Mouse (Mus musculus): ENCODE measurements at regions not wholly inside any gene's neighbourhood (a gene's known extent, or its start where the extent isn't known, plus 50 kb on each side); places are given as distances from the start of the nearest gene placed in this dataset.

DNA sequence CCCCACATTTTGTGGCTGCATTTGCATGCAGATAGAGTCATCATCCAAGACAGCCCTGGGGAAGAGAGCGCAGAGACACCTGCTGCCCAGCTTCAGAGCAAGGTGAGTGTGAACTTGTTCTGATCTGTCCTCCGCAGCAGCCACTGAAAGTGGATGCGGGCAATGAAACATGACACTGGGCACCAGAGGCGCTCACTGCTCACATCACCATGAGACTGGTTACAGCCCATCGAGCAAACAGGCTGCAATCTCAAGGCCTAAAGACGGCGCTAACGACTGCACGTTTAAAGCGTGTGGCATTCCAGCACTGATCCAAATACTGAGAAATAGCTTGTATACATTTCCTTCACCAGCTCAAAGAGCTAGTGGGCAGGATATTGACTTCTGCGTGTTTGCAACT lies 65.8 kb downstream of the Barhl2 start:
- Histone ChIP-seq H3K27ac (ENCODE audit: low read depth, low read length) (no peak overlapping the region), H3K4me3 (ENCODE audit: low read depth, low read length) (no peak overlapping the region), H3K9me3 (ENCODE audit: control insufficient read depth) (no peaks in the 10 kb centered on the region), H3K36me3 (ENCODE audit: control insufficient read depth, insufficient read depth) (no peaks in the 10 kb centered on the region), H3K27me3 (replicated peaks; ENCODE audit: control insufficient read depth, insufficient read depth, low read length) (no peaks in the 10 kb centered on the region), H3K4me1 (replicated peaks; ENCODE audit: control insufficient read depth, insufficient read depth, low read length) (no peaks in the 10 kb centered on the region), H3K9ac (ENCODE audit: low read depth, low read length) (no peak overlapping the region), H3K4me2 (replicated peaks; ENCODE audit: low read depth) (no peak overlapping the region)
- no peak for ATAC-seq
- no peak for TF ChIP-seq CTCF (IDR thresholded peaks at IDR 0.05; ENCODE audit: low read depth)
- 74% methylated on average over 11 of the region's 11 CpGs for WGBS

DNA sequence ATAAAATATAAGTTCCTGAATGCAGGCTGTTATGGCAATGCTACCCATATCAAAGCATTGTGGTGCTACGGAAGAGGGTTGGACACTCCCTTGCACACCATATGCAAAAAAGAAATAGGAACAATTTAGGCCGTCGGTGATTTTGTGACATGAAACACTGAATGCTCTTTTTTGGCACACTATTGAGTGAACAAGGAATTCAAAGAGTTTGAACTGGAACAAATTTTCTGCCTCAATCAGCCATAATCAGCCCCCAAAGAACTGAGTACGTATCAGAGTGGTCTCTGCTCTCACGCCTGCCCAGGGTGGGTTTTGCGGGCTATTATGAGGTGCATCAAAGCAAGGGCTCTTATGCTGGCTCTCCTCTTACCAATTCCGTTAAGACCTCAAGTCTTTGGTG lies 71.3 kb downstream of the Barhl2 start:
- no peaks in the 10 kb centered on the region for H3K9me3 ChIP-seq (ENCODE audit: control insufficient read depth)
- no peak overlapping the region for H3K27ac ChIP-seq (ENCODE audit: low read depth, low read length)
- H3K27me3 ChIP-seq (replicated peaks; ENCODE audit: control insufficient read depth, insufficient read depth, low read length): no peaks in the 10 kb centered on the region
- H3K4me2 ChIP-seq (replicated peaks; ENCODE audit: low read depth): no peak overlapping the region
- TF ChIP-seq CTCF (IDR thresholded peaks at IDR 0.05; ENCODE audit: low read depth): no peak
- no peak for ATAC-seq
- no peaks in the 10 kb centered on the region for H3K4me1 ChIP-seq (replicated peaks; ENCODE audit: control insufficient read depth, insufficient read depth, low read length)
- H3K9ac ChIP-seq (ENCODE audit: low read depth, low read length): no peak overlapping the region
- 88% methylated on average over 7 of the region's 7 CpGs for WGBS
- H3K4me3 ChIP-seq (ENCODE audit: low read depth, low read length): no peak overlapping the region
- H3K36me3 ChIP-seq (ENCODE audit: control insufficient read depth, insufficient read depth): no peaks in the 10 kb centered on the region

- no peak overlapping the region for H3K4me2 ChIP-seq (replicated peaks; ENCODE audit: low read depth)
- no peak for TF ChIP-seq CTCF (IDR thresholded peaks at IDR 0.05; ENCODE audit: low read depth)
- 68% methylated on average over 8 of the region's 8 CpGs for WGBS
- H3K36me3 ChIP-seq (ENCODE audit: control insufficient read depth, insufficient read depth): no peaks in the 10 kb centered on the region
- no peak overlapping the region for H3K9ac ChIP-seq (ENCODE audit: low read depth, low read length)
- no peaks in the 10 kb centered on the region for H3K4me1 ChIP-seq (replicated peaks; ENCODE audit: control insufficient read depth, insufficient read depth, low read length)
- H3K27ac ChIP-seq (ENCODE audit: low read depth, low read length): no peak overlapping the region
- no peak for ATAC-seq
- no peaks in the 10 kb centered on the region for H3K27me3 ChIP-seq (replicated peaks; ENCODE audit: control insufficient read depth, insufficient read depth, low read length)
- no peak overlapping the region for H3K4me3 ChIP-seq (ENCODE audit: low read depth, low read length)
- no peaks in the 10 kb centered on the region for H3K9me3 ChIP-seq (ENCODE audit: control insufficient read depth)
These were observed 72.1 kb downstream of the Barhl2 start for GRCm38 (mm10) chr5:106385838-106386237.

DNA sequence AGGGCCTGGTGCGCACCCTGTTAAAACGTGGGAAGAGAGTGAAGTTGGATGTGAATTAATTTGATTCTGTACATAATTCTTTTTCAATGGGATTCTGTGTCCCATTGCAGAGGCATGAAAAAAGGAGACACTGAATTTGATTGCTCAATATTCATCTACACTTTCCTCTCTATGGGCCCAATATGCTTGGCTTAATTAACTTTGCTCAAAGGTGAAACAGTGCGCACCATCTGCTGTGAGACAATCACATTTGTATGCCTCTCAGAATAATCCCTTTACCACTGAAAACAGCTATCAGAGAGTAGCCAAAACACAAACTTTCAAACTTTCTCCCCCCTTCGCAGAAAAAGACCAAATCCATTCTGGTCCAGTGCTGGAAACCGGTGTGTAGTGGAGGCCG lies 72.7 kb downstream of the Barhl2 start:
- TF ChIP-seq CTCF (IDR thresholded peaks at IDR 0.05; ENCODE audit: low read depth): no peak
- H3K4me1 ChIP-seq (replicated peaks; ENCODE audit: control insufficient read depth, insufficient read depth, low read length): no peaks in the 10 kb centered on the region
- no peak overlapping the region for H3K9ac ChIP-seq (ENCODE audit: low read depth, low read length)
- ATAC-seq: no peak
- H3K9me3 ChIP-seq (ENCODE audit: control insufficient read depth): no peaks in the 10 kb centered on the region
- no peaks in the 10 kb centered on the region for H3K27me3 ChIP-seq (replicated peaks; ENCODE audit: control insufficient read depth, insufficient read depth, low read length)
- H3K36me3 ChIP-seq (ENCODE audit: control insufficient read depth, insufficient read depth): no peaks in the 10 kb centered on the region
- H3K4me2 ChIP-seq (replicated peaks; ENCODE audit: low read depth): no peak overlapping the region
- H3K27ac ChIP-seq (ENCODE audit: low read depth, low read length): no peak overlapping the region
- no peak overlapping the region for H3K4me3 ChIP-seq (ENCODE audit: low read depth, low read length)
- 78% methylated on average over 6 of the region's 6 CpGs for WGBS

DNA sequence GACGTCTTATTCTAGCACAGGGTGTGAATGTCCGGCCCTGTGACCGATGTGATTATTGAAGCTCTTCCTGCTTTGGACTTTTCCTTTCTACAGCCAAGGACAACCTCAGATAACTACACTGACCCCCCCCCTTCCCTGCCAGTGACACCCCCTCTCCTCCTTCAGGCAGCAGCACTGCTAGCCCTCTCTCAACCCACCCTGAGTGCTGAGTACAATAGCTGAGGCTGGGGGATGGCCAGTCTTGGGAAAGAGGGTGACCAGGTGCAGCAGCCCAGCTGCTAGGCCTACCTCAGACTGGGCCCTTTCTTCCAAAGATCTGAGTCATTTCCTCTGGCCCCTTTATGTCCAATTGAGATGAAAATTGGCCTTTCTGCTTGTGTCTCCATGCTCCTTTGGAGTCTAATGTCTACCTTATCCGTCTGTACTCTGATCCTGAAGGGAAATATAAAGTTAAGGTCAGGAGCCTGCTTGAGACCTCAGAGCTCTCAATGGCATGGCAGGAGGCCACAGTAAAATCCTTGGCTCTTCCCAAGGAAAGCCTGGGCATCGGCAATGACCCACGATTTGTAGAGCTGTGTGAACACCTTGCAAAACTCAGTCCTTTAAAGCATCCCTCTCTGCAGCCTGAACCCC lies 73.7 kb downstream of the Barhl2 start:
- Histone ChIP-seq H3K4me1 (replicated peaks; ENCODE audit: control insufficient read depth, insufficient read depth, low read length) (no peaks in the 10 kb centered on the region), H3K9ac (ENCODE audit: low read depth, low read length) (no peak overlapping the region), H3K27me3 (replicated peaks; ENCODE audit: control insufficient read depth, insufficient read depth, low read length) (no peaks in the 10 kb centered on the region), H3K9me3 (ENCODE audit: control insufficient read depth) (no peaks in the 10 kb centered on the region), H3K36me3 (ENCODE audit: control insufficient read depth, insufficient read depth) (no peaks in the 10 kb centered on the region), H3K27ac (ENCODE audit: low read depth, low read length) (no peak overlapping the region), H3K4me3 (ENCODE audit: low read depth, low read length) (no peak overlapping the region), H3K4me2 (replicated peaks; ENCODE audit: low read depth) (no peak overlapping the region)
- ATAC-seq: no peak
- WGBS: 54% methylated on average over 6 of the region's 6 CpGs
- TF ChIP-seq CTCF (IDR thresholded peaks at IDR 0.05; ENCODE audit: low read depth): no peak

DNA sequence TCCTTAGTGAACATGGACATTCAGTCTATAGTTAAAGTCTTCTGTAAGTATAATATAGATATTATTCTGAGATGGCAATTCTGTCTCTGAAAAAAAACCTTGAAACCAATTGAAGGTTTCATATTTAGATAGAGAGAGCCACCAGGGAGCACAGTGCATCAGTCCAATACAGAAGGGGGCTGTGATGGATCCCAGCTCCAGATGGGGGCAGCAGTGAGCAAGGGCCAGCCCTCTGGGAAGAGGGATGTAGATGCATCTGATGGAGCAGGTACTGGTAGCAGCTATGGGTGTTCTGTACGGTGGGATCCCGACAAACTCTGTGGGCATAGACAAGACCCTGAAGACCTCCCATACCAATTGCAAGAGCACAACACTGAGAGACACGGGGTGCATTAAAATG lies 76.0 kb downstream of the Barhl2 start:
- Histone ChIP-seq H3K9ac (ENCODE audit: low read depth, low read length) (no peak overlapping the region), H3K9me3 (ENCODE audit: control insufficient read depth) (no peaks in the 10 kb centered on the region), H3K27me3 (replicated peaks; ENCODE audit: control insufficient read depth, insufficient read depth, low read length) (no peaks in the 10 kb centered on the region), H3K27ac (ENCODE audit: low read depth, low read length) (no peak overlapping the region), H3K4me1 (replicated peaks; ENCODE audit: control insufficient read depth, insufficient read depth, low read length) (no peaks in the 10 kb centered on the region), H3K4me3 (ENCODE audit: low read depth, low read length) (no peak overlapping the region), H3K4me2 (replicated peaks; ENCODE audit: low read depth) (no peak overlapping the region), H3K36me3 (ENCODE audit: control insufficient read depth, insufficient read depth) (no peaks in the 10 kb centered on the region)
- no peak for ATAC-seq
- peak; percentile 52 for TF ChIP-seq CTCF (IDR thresholded peaks at IDR 0.05; ENCODE audit: low read depth)
- WGBS: 78% methylated on average over 3 of the region's 3 CpGs

All from intestine, postnatal 0 days (tissue).